Mouse (Mus musculus) gastrocnemius, adult 8-10 months (tissue): ENCODE data around the gene Atp1a2. TPM values are rescaled to one million over a fixed set of nuclear protein-coding genes. Genes with fewer than 3 reads are reported as not detected.
"Not testable (repeated sequence)": the region's sequence is repeated elsewhere in the genome, so short reads cannot be mapped to it uniquely, and the experiment has no call there.

Experiments used
- DNase-seq, 2 experiments: peaks; one replicate each; pipeline ENCODE4 v3.0.0; 2022; ENCODE audit warnings: low spot score in 2 of 2
- total RNA-seq, 4 experiments: library from RNA; stranded (reverse); gene quantifications; 2 replicates each; pipeline ENCODE4 v1.2.4; 2022

Atp1a2 gene
- total RNA-seq, 4 experiments from 2014 or later = 819 to 944 (median 894) TPM

- DNase-seq = no peak
Observed at GRCm38 (mm10) chr1:172273386-172273785, 24.5 kb downstream of the Atp1a2 start.

GRCm38 (mm10) chr1:172271765-172272164 is 26.1 kb downstream of the Atp1a2 start:
- no peak for DNase-seq

GRCm38 (mm10) chr1:172271208-172271607 is 26.7 kb downstream of the Atp1a2 start:
- no peak for DNase-seq

GRCm38 (mm10) chr1:172261477-172262078 is 36.3 kb downstream of the Atp1a2 start, which contains the start of gene Igsf8:
TSS of gene Igsf8 (plus strand) at chr1:172261641.
- DNase-seq = no peak

- DNase-seq = no peak
Observed at GRCm38 (mm10) chr1:172258314-172258713, 39.5 kb downstream of the Atp1a2 start, which contains the start of gene Atp1a4. TSS of gene Atp1a4 (minus strand) at chr1:172258414.

GRCm38 (mm10) chr1:172247679-172248078 is 50.2 kb downstream of the Atp1a2 start:
- no peak for DNase-seq

- DNase-seq = no peak
Observed at GRCm38 (mm10) chr1:172247216-172247615, 50.6 kb downstream of the Atp1a2 start.

- DNase-seq = not testable (repeated sequence)
Observed at GRCm38 (mm10) chr1:172244645-172245044, 53.2 kb downstream of the Atp1a2 start.

GRCm38 (mm10) chr1:172243547-172244205 is 54.2 kb downstream of the Atp1a2 start:
- DNase-seq = peak; percentile 38 to 66

- peak; percentile 33 to 61 for DNase-seq
Observed at GRCm38 (mm10) chr1:172242401-172242800, 55.5 kb downstream of the Atp1a2 start.

- DNase-seq = no peak
Observed at GRCm38 (mm10) chr1:172240945-172241708, 56.7 kb downstream of the Atp1a2 start.

- DNase-seq = no peak
Observed at GRCm38 (mm10) chr1:172229215-172229614, 68.6 kb downstream of the Atp1a2 start.

- no peak for DNase-seq
Observed at GRCm38 (mm10) chr1:172228209-172228608, 69.7 kb downstream of the Atp1a2 start.

Other genes starting within 250 kb of the Atp1a2 start
- gene Nhlh1, start 240.5 kb downstream of the Atp1a2 start, total RNA-seq = not detected
- gene Copa, start 215.5 kb downstream of the Atp1a2 start, total RNA-seq = 100 to 1,000 TPM in 1 of 4 experiments, 10 to 100 TPM in 3; 82.9 to 101 (median 85.3) TPM
- 10 to 100 TPM; 23.6 to 28.9 (median 24.8) TPM for gene Ncstn, start 215.3 kb downstream of the Atp1a2 start, total RNA-seq
- 10 to 100 TPM; 74.5 to 83.0 (median 76.6) TPM for gene Pex19, start 171.3 kb downstream of the Atp1a2 start, total RNA-seq
- gene Dcaf8, start 150.0 kb downstream of the Atp1a2 start, total RNA-seq = 100 to 1,000 TPM; 197 to 219 (median 208) TPM
- 10 to 100 TPM; 15.6 to 23.8 (median 20.3) TPM for gene Pea15a, start 91.3 kb downstream of the Atp1a2 start, total RNA-seq
- 1,000 to 10,000 TPM; 2,216 to 3,193 (median 3,049) TPM for gene Casq1, start 78.2 kb downstream of the Atp1a2 start, total RNA-seq
- under 1 TPM; 0.11 to 0.44 (median 0.27) TPM for gene Atp1a4, start 39.6 kb downstream of the Atp1a2 start, total RNA-seq
- gene Igsf8, start 36.4 kb downstream of the Atp1a2 start, total RNA-seq = 10 to 100 TPM in 1 of 4 experiments, 1 to 10 TPM in 3; 7.3 to 10.5 (median 7.7) TPM
- not detected for gene Kcnj9, start 31.3 kb upstream of the Atp1a2 start, total RNA-seq
- under 1 TPM in 2 of 4 experiments, not detected in 2; 0.04 to 0.05 TPM for gene Kcnj10, start 43.1 kb upstream of the Atp1a2 start, total RNA-seq
- gene Pigm, start 78.5 kb upstream of the Atp1a2 start, total RNA-seq = 1 to 10 TPM; 3.2 to 3.4 (median 3.2) TPM
- gene Slamf9, start 177.3 kb upstream of the Atp1a2 start, total RNA-seq = not detected
- gene Igsf9, start 183.7 kb upstream of the Atp1a2 start, total RNA-seq = under 1 TPM in 1 of 4 experiments, not detected in 3; 0.20 TPM
- gene Tagln2, start 202.0 kb upstream of the Atp1a2 start, total RNA-seq = 10 to 100 TPM in 3 of 4 experiments, 1 to 10 TPM in 1; 9.0 to 14.8 (median 10.9) TPM
- gene Cfap45, start 222.7 kb upstream of the Atp1a2 start, total RNA-seq = not detected